Mouse (Mus musculus) embryonic fibroblast, embryonic 13.5 days (primary cell): ENCODE data around the gene Cpm.

Experiments used
- CTCF ChIP-seq: IDR thresholded peaks from 2 replicates; pipeline ENCODE4 v1.5.1; 2011; ENCODE audit warnings: mild to moderate bottlenecking, control low read depth, low read length, moderate library complexity, borderline replicate concordance; ENCODE audit not compliant: insufficient read depth
- POLR2A ChIP-seq: IDR thresholded peaks from 2 replicates; pipeline ENCODE4 v1.6.1; 2011; ENCODE audit warnings: low read depth, mild to moderate bottlenecking, control low read depth, low read length, moderate library complexity

- no peak for TF ChIP-seq CTCF
- TF ChIP-seq POLR2A: no peak
Observed at GRCm38 (mm10) chr10:117687577-117687976, 58.3 kb downstream of the Cpm start.
